15 mouse cellular contexts compared by ENCODE assay signal in genomic region chr6:39545474-39545873, GRCm38 (mm10). TPM values are rescaled to one million over a fixed set of nuclear protein-coding genes. Genes with fewer than 3 reads are reported as not detected.
DNase-seq lines count a peak whose midpoint lies in the region; ATAC-seq and TF ChIP-seq lines count a peak whose summit lies in the region.
"Had no signal": no experiment of that assay in that cellular context is flagged by ENCODE, and none has a peak within 500 bp of the region (broad histone marks: within the 10 kb centered on the region; RNA-seq: fewer than 3 reads in every experiment).

No protein-coding gene starts in this region.

- no peak overlapping the region for H3K4me3 ChIP-seq in forebrain, embryonic 10.5 days
- no peak overlapping the region for H3K4me3 ChIP-seq in forebrain, embryonic 14.5 days (ENCODE audit: low read depth, low read length)
- no peak overlapping the region for H3K4me3 ChIP-seq in hindbrain, embryonic 13.5 days
- no peak overlapping the region for H3K4me3 ChIP-seq in hindbrain, embryonic 11.5 days (ENCODE audit: low read depth, low read length)
- H3K4me3 ChIP-seq in left cerebral cortex, adult 2 months = no peak overlapping the region
- H3K4me3 ChIP-seq in limb, embryonic 12.5 days (replicated peaks) = no peak overlapping the region
- H3K4me3 ChIP-seq: forebrain, embryonic 13.5 days had no signal

- no peak overlapping the region for H3K9ac ChIP-seq in forebrain, embryonic 14.5 days (ENCODE audit: low read length)
- no peak overlapping the region for H3K9ac ChIP-seq in hindbrain, embryonic 13.5 days
- H3K9ac ChIP-seq in hindbrain, embryonic 11.5 days (ENCODE audit: low read depth, low read length) = no peak overlapping the region
- H3K9ac ChIP-seq in limb, embryonic 12.5 days (replicated peaks) = no peak overlapping the region
- H3K9ac ChIP-seq: forebrain, embryonic 13.5 days; liver, embryonic 14.5 days had no signal

- no peak for DNase-seq in forebrain, embryonic 10.5 days (ENCODE audit: extremely low spot score, low spot score)
- DNase-seq in forebrain, embryonic 14.5 days (ENCODE audit: low spot score) = no peak
- no peak for DNase-seq in hindbrain, embryonic 11.5 days (ENCODE audit: low spot score)
- no peak for DNase-seq in left cerebral cortex, adult 2 months (ENCODE audit: extremely low spot score in 1 of 2, low spot score in 2 of 2)
- DNase-seq in left cerebral cortex, postnatal 14 days (ENCODE audit: low spot score in 2 of 2) = no peak
- DNase-seq in lung, postnatal 14 days = no peak
- DNase-seq: cerebellum, postnatal 10 days; thymus, postnatal 25 days had no signal

- no peaks in the 10 kb centered on the region for H3K9me3 ChIP-seq in forebrain, embryonic 10.5 days
- H3K9me3 ChIP-seq in forebrain, embryonic 14.5 days (replicated peaks; ENCODE audit: control insufficient read depth, low read length) = no peaks in the 10 kb centered on the region
- H3K9me3 ChIP-seq in hindbrain, embryonic 13.5 days = no peaks in the 10 kb centered on the region
- no peaks in the 10 kb centered on the region for H3K9me3 ChIP-seq in hindbrain, embryonic 11.5 days (ENCODE audit: control insufficient read depth, low read length)
- H3K9me3 ChIP-seq in limb, embryonic 12.5 days = no peaks in the 10 kb centered on the region
- H3K9me3 ChIP-seq: forebrain, embryonic 13.5 days; G1E had no signal

- peaks cover 36% of the 10 kb centered on the region for H3K36me3 ChIP-seq in forebrain, embryonic 10.5 days (replicated peaks)
- H3K36me3 ChIP-seq in forebrain, embryonic 14.5 days (ENCODE audit: control insufficient read depth, insufficient read depth, low read length) = no peaks in the 10 kb centered on the region
- H3K36me3 ChIP-seq in hindbrain, embryonic 13.5 days = no peaks in the 10 kb centered on the region
- H3K36me3 ChIP-seq in hindbrain, embryonic 11.5 days (ENCODE audit: control insufficient read depth, insufficient read depth, low read length) = no peaks in the 10 kb centered on the region
- peaks cover 5% of the 10 kb centered on the region; the same call in 1 of the 2 replicates for H3K36me3 ChIP-seq in limb, embryonic 12.5 days
- H3K36me3 ChIP-seq: G1E had no signal

- H3K4me1 ChIP-seq in forebrain, embryonic 10.5 days = peaks cover 55% of the 10 kb centered on the region
- H3K4me1 ChIP-seq in forebrain, embryonic 14.5 days (ENCODE audit: control insufficient read depth, insufficient read depth, low read length) = peaks cover 27% of the 10 kb centered on the region
- peaks cover 64% of the 10 kb centered on the region for H3K4me1 ChIP-seq in hindbrain, embryonic 13.5 days (replicated peaks)
- peaks cover 18% of the 10 kb centered on the region for H3K4me1 ChIP-seq in hindbrain, embryonic 11.5 days (replicated peaks; ENCODE audit: control insufficient read depth, insufficient read depth, low read length)
- H3K4me1 ChIP-seq in limb, embryonic 12.5 days (replicated peaks) = peaks cover 43% of the 10 kb centered on the region

- 94% methylated on average over 7 of the region's 7 CpGs for WGBS in forebrain, embryonic 10.5 days
- 89% methylated on average over 7 of the region's 7 CpGs for WGBS in forebrain, embryonic 14.5 days
- 84% methylated on average over 7 of the region's 7 CpGs for WGBS in hindbrain, embryonic 13.5 days
- 88% methylated on average over 7 of the region's 7 CpGs for WGBS in hindbrain, embryonic 11.5 days
- 78% methylated on average over 7 of the region's 7 CpGs for WGBS in limb, embryonic 12.5 days

- H3K27ac ChIP-seq in forebrain, embryonic 10.5 days = peak overlapping the region; percentile 87
- H3K27ac ChIP-seq in forebrain, embryonic 14.5 days (ENCODE audit: low read depth, low read length) = no peak overlapping the region
- peak overlapping the region; percentile 58; the same call in 1 of the 2 replicates for H3K27ac ChIP-seq in hindbrain, embryonic 13.5 days
- H3K27ac ChIP-seq in hindbrain, embryonic 11.5 days (ENCODE audit: low read depth, low read length) = no peak overlapping the region
- peak overlapping the region; percentile 53 for H3K27ac ChIP-seq in left cerebral cortex, adult 2 months
- H3K27ac ChIP-seq in limb, embryonic 12.5 days = peak overlapping the region; percentile 89
- H3K27ac ChIP-seq: forebrain, embryonic 13.5 days; liver, embryonic 14.5 days had no signal

- no peak for TF ChIP-seq CTCF in left cerebral cortex, adult 2 months (IDR thresholded peaks at IDR 0.05)

- ATAC-seq in forebrain, embryonic 14.5 days = no peak
- no peak for ATAC-seq in hindbrain, embryonic 13.5 days (ENCODE audit: low FRiP score)
- ATAC-seq in hindbrain, embryonic 11.5 days (ENCODE audit: low FRiP score) = no peak
- no peak for ATAC-seq in limb, embryonic 12.5 days (ENCODE audit: insufficient number of reproducible peaks, insufficient read depth, low FRiP score, low TSS enrichment, low read depth)
- ATAC-seq: CD4-positive, CD25-positive, alpha-beta regulatory T cell, adult 4 months; forebrain, embryonic 13.5 days had no signal

- H3K27me3 ChIP-seq in forebrain, embryonic 10.5 days (ENCODE audit: poor library complexity, severe bottlenecking) = no peaks in the 10 kb centered on the region
- H3K27me3 ChIP-seq in forebrain, embryonic 14.5 days (replicated peaks; ENCODE audit: control insufficient read depth, insufficient read depth, low read length) = no peaks in the 10 kb centered on the region
- H3K27me3 ChIP-seq in hindbrain, embryonic 13.5 days = no peaks in the 10 kb centered on the region
- no peaks in the 10 kb centered on the region for H3K27me3 ChIP-seq in hindbrain, embryonic 11.5 days (ENCODE audit: control insufficient read depth, insufficient read depth, low read length)
- H3K27me3 ChIP-seq in limb, embryonic 12.5 days = no peaks in the 10 kb centered on the region
- H3K27me3 ChIP-seq: forebrain, embryonic 13.5 days had no signal

- H3K4me2 ChIP-seq in forebrain, embryonic 14.5 days (ENCODE audit: low read length) = no peak overlapping the region
- H3K4me2 ChIP-seq in hindbrain, embryonic 13.5 days = no peak overlapping the region
- H3K4me2 ChIP-seq in hindbrain, embryonic 11.5 days (replicated peaks; ENCODE audit: low read depth, low read length) = no peak overlapping the region
- no peak overlapping the region for H3K4me2 ChIP-seq in limb, embryonic 12.5 days
- H3K4me2 ChIP-seq: forebrain, embryonic 13.5 days had no signal

- intact Hi-C loops in left cerebral cortex, adult 2 months (cut with DNase I) = no loop called here
- intact Hi-C loops in left cerebral cortex, postnatal 14 days (cut with DNase I) = no loop called here

RNA-seq across cellular contexts. Expression of gene Dennd2a, which starts 12.2 kb away (rescaled TPM):
- polyA plus RNA-seq in forebrain, embryonic 10.5 days (2016; fragmentation: Nextera tagmentation; extraction: Ambion mirVana) = 32.8 and 33.4 TPM in 2 replicates
- polyA plus RNA-seq in forebrain, embryonic 14.5 days (2014; fragmentation: Nextera tagmentation; extraction: Ambion mirVana) = 14.2 and 15.8 TPM in 2 replicates
- 25.4 and 27.5 TPM in 2 replicates for polyA plus RNA-seq in hindbrain, embryonic 13.5 days (2015; fragmentation: Nextera tagmentation; extraction: Ambion mirVana)
- polyA plus RNA-seq in hindbrain, embryonic 11.5 days (2014; fragmentation: Nextera tagmentation; extraction: Ambion mirVana) = 38.1 and 38.8 TPM in 2 replicates
- total RNA-seq in left cerebral cortex, adult 2 months (2021) = 10 to 100 TPM; 23.2 to 25.3 TPM
- total RNA-seq in left cerebral cortex, postnatal 14 days (2021) = 10 to 100 TPM; 21.4 to 22.7 TPM
- polyA plus RNA-seq in limb, embryonic 12.5 days (2016; fragmentation: Nextera tagmentation; extraction: Ambion mirVana) = 34.9 and 35.3 TPM in 2 replicates
- polyA plus RNA-seq: G1E had no signal

RNA-seq across cellular contexts. Expression of gene Adck2, which starts 28.2 kb away (rescaled TPM):
- polyA plus RNA-seq in forebrain, embryonic 10.5 days (2016; fragmentation: Nextera tagmentation; extraction: Ambion mirVana) = 19.1 and 22.1 TPM in 2 replicates
- polyA plus RNA-seq in forebrain, embryonic 14.5 days (2014; fragmentation: Nextera tagmentation; extraction: Ambion mirVana) = 30.4 and 31.5 TPM in 2 replicates
- polyA plus RNA-seq in hindbrain, embryonic 13.5 days (2015; fragmentation: Nextera tagmentation; extraction: Ambion mirVana) = 41.4 and 46.9 TPM in 2 replicates
- polyA plus RNA-seq in hindbrain, embryonic 11.5 days (2014; fragmentation: Nextera tagmentation; extraction: Ambion mirVana) = 23.9 and 29.3 TPM in 2 replicates
- 10 to 100 TPM; 26.6 to 29.1 TPM for total RNA-seq in left cerebral cortex, adult 2 months (2021)
- 10 to 100 TPM; 23.2 to 29.0 TPM for total RNA-seq in left cerebral cortex, postnatal 14 days (2021)
- polyA plus RNA-seq in limb, embryonic 12.5 days (2016; fragmentation: Nextera tagmentation; extraction: Ambion mirVana) = 31.4 and 38.6 TPM in 2 replicates

RNA-seq across cellular contexts. Expression of gene Gm42420, which starts 40.1 kb away (rescaled TPM):
- polyA plus RNA-seq in forebrain, embryonic 10.5 days (2016; fragmentation: Nextera tagmentation; extraction: Ambion mirVana) = 0.74 TPM in 1 of 2 replicates, not detected in the other
- polyA plus RNA-seq in forebrain, embryonic 14.5 days (2014; fragmentation: Nextera tagmentation; extraction: Ambion mirVana) = 1.3 TPM in 1 of 2 replicates, not detected in the other
- 2.1 TPM in 1 of 2 replicates, not detected in the other for polyA plus RNA-seq in hindbrain, embryonic 13.5 days (2015; fragmentation: Nextera tagmentation; extraction: Ambion mirVana)
- polyA plus RNA-seq in hindbrain, embryonic 11.5 days (2014; fragmentation: Nextera tagmentation; extraction: Ambion mirVana) = 0.90 and 1.3 TPM in 2 replicates
- total RNA-seq in left cerebral cortex, adult 2 months (2021) = under 1 TPM in 1 of 2 experiments, not detected in 1; 0.79 TPM
- total RNA-seq in left cerebral cortex, postnatal 14 days (2021) = 1 to 10 TPM in 1 of 2 experiments, under 1 TPM in 1; 0.87 to 1.3 TPM
- 1.0 TPM in 1 of 2 replicates, not detected in the other for polyA plus RNA-seq in limb, embryonic 12.5 days (2016; fragmentation: Nextera tagmentation; extraction: Ambion mirVana)
- polyA plus RNA-seq: CD4-positive, CD25-positive, alpha-beta regulatory T cell, adult 4 months; forebrain, embryonic 13.5 days; G1E; heart, embryonic 16.5 days had no signal

RNA-seq across cellular contexts. Expression of gene Ndufb2, which starts 46.9 kb away (rescaled TPM):
- polyA plus RNA-seq in forebrain, embryonic 10.5 days (2016; fragmentation: Nextera tagmentation; extraction: Ambion mirVana) = 253 and 270 TPM in 2 replicates
- polyA plus RNA-seq in forebrain, embryonic 14.5 days (2014; fragmentation: Nextera tagmentation; extraction: Ambion mirVana) = 354 and 423 TPM in 2 replicates
- polyA plus RNA-seq in hindbrain, embryonic 13.5 days (2015; fragmentation: Nextera tagmentation; extraction: Ambion mirVana) = 410 and 414 TPM in 2 replicates
- polyA plus RNA-seq in hindbrain, embryonic 11.5 days (2014; fragmentation: Nextera tagmentation; extraction: Ambion mirVana) = 268 and 291 TPM in 2 replicates
- 100 to 1,000 TPM; 162 to 183 TPM for total RNA-seq in left cerebral cortex, adult 2 months (2021)
- total RNA-seq in left cerebral cortex, postnatal 14 days (2021) = 100 to 1,000 TPM; 197 to 204 TPM
- 298 and 316 TPM in 2 replicates for polyA plus RNA-seq in limb, embryonic 12.5 days (2016; fragmentation: Nextera tagmentation; extraction: Ambion mirVana)

Comparison
In these comparisons a context has a peak if more than half of its experiments do, and no peak if none do; other contexts are left out.
1. H3K27ac ChIP-seq: peak in forebrain, embryonic 10.5 days (single experiment), hindbrain, embryonic 13.5 days (single experiment), left cerebral cortex, adult 2 months (single experiment) and limb, embryonic 12.5 days (single experiment); none in forebrain, embryonic 14.5 days (single experiment) and hindbrain, embryonic 11.5 days (single experiment).